Mouse (Mus musculus) liver, embryonic 12.5 days (tissue): Measurements from ENCODE around the gene Pik3r4. TPM values are rescaled to one million over a fixed set of nuclear protein-coding genes. Genes with fewer than 3 reads are reported as not detected.

Experiments used
- polyA plus RNA-seq: library from polyadenylated mRNA; unstranded; fragments of >200 nt; fragmentation: Nextera tagmentation; extraction: Ambion mirVana; gene quantifications from 2 replicates; pipeline ENCODE4 v1.2.1, GENCODE M21; 2016

The Pik3r4 gene
- polyA plus RNA-seq, 1 experiment from 2014 or later = 12.1 TPM

Other genes with a start within 250 kb of the Pik3r4 start
- gene Aste1, start 247.6 kb upstream of the Pik3r4 start, polyA plus RNA-seq = 7.8 and 9.1 TPM in 2 replicates
- gene Nek11, start 247.5 kb upstream of the Pik3r4 start, polyA plus RNA-seq = 0.07 and 0.10 TPM in 2 replicates
- gene Atp2c1, start 115.7 kb upstream of the Pik3r4 start, polyA plus RNA-seq = 33.8 and 34.1 TPM in 2 replicates
- 0.13 and 0.19 TPM in 2 replicates for gene Col6a6, start 185.2 kb downstream of the Pik3r4 start, polyA plus RNA-seq